Mouse (Mus musculus): Measurements from ENCODE around the gene Lin9. TPM values are rescaled to one million over a fixed set of nuclear protein-coding genes. Genes with fewer than 3 reads are reported as not detected.

The Lin9 gene
- polyA plus RNA-seq, 1 experiment from 2014 or later: 9.8 TPM

DNA sequence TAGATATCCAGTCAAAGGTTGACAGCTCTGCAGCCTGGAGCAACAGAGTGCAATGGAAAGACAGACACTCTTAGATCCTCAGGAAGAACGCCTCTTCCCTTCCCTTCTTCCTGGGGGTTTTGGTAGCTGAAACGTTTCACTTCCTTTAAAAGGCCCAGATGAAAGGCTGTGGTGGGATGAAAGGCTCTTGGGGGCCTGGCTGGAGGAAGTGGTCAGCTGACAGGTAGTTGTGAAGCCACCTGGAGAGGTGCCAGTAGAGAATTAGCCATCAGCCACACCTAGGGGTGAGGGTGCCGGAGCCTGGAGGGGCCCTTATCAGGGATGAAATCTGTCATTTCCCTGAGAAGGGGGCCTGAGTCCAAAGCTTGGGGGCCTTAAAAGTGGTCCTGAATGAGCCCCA lies 66.4 kb downstream of the Lin9 start:
- ATAC-seq (ENCODE audit: insufficient read depth): no peak
- WGBS (ENCODE audit: insufficient replicate concordance): 37% methylated on average over 3 of the region's 3 CpGs

DNA sequence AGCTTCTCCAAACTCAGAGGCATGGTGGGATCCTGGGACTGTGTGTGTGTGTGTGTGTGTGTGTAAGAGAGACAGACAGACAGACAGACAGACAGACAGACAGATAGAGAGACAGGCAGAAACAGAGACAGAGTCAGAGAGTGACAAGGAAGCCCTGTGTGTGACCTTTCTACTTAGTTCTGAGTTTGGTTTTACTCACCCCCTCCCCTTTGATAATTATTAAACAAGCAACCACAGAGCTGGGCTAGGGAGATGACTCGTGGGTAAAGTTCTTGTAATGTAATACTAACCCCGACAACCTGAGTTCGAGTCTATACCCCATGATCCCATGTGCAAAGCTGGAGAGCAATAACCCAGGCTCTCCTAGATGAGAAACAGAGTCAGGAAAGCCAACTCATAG lies 66.9 kb downstream of the Lin9 start:
- H3K4me1 ChIP-seq (replicated peaks): peaks cover 27% of the 10 kb centered on the region; the same call in 1 of the 2 replicates
- H3K4me2 ChIP-seq: no peak overlapping the region
- WGBS (ENCODE audit: insufficient replicate concordance): 45% methylated on average over 3 of the region's 3 CpGs
- H3K4me3 ChIP-seq (replicated peaks): no peak overlapping the region
- no peak overlapping the region for H3K27ac ChIP-seq (replicated peaks)
- no peaks in the 10 kb centered on the region for H3K36me3 ChIP-seq (replicated peaks)
- H3K27me3 ChIP-seq: no peaks in the 10 kb centered on the region
- no peaks in the 10 kb centered on the region for H3K9me3 ChIP-seq (replicated peaks)
- no peak overlapping the region for H3K9ac ChIP-seq
- peak; percentile 41; the same call in 1 of the 2 replicates for ATAC-seq (ENCODE audit: insufficient read depth)

More for the DNA sequence above, 66.4 kb downstream of the Lin9 start:
- H3K9ac ChIP-seq: no peak overlapping the region
- H3K36me3 ChIP-seq (replicated peaks): no peaks in the 10 kb centered on the region
- no peak overlapping the region for H3K27ac ChIP-seq (replicated peaks)
- H3K4me1 ChIP-seq (replicated peaks): peaks cover 27% of the 10 kb centered on the region; the same call in 1 of the 2 replicates
- H3K27me3 ChIP-seq: no peaks in the 10 kb centered on the region
- H3K4me2 ChIP-seq: no peak overlapping the region
- H3K4me3 ChIP-seq (replicated peaks): no peak overlapping the region
- H3K9me3 ChIP-seq (replicated peaks): no peaks in the 10 kb centered on the region

DNA sequence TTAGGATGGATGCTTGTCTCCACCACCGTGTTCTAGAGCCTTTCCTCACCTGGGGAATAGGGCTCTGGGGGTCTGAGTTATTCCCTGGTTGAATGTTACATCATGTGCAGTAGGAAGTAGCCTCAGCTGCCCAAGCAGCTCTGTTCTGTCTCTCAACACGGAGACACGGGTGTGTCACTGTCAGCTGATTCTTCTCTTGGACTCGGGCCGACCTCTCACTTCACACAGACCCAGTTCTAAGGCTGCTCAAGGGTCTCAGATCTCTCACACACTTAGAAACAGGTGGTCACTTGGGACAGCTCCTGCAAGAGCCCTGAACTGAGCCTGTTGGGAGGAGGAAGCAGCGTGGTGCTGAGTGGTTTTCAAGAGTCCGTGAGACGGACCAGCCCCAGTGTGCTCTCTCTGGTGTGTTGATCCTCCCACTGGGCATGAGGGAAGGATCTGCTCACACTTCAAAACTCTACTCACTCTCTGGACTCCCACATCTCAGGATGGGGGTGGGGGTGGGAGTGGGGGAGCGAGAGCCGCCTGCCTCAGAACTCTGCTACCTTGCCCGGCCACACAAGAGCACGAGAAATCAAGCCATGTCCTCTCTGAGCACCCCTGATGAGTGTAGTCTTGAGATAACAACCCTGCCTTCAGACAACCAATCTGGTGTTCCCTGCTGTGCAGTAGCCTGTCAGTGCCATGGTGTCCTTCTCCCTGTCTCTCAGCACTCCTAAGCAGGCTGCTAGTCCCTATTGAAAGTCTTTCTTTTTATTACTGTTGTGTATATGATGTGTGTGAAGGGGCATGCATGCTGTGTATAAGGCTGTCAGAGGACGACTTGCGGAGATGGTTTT lies 68.2 kb downstream of the Lin9 start:
- Histone ChIP-seq H3K27me3 (peaks cover 4% of the 10 kb centered on the region; the same call in 1 of the 2 replicates), H3K27ac (replicated peaks) (no peak overlapping the region), H3K9ac (no peak overlapping the region), H3K36me3 (replicated peaks) (no peaks in the 10 kb centered on the region), H3K4me2 (no peak overlapping the region), H3K4me3 (replicated peaks) (no peak overlapping the region), H3K4me1 (replicated peaks) (peaks cover 28% of the 10 kb centered on the region), H3K9me3 (replicated peaks) (no peaks in the 10 kb centered on the region)
- ATAC-seq (ENCODE audit: insufficient read depth): no peak
- 42% methylated on average over 14 of the region's 14 CpGs for WGBS (ENCODE audit: insufficient replicate concordance)

DNA sequence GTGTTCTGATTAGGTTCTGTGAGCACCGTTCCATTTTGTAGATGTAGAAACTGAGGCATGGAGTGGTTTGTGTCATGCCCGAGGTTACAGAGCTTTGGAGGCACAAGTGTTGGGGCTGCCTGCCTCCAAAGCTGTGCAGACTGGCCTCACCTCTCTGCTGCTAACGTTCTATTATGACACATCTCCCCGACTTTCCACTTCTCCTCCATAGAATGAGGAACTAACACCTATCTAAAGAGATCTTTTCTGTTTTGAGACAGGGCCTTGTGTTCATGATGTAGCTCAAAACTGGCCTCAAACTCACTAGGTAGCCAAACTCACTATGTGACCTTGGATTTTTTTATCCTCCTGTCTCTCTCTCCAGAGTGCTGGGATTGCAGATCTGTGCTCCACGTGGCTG lies 77.8 kb downstream of the Lin9 start:
- Histone ChIP-seq H3K27ac (replicated peaks) (no peak overlapping the region), H3K4me3 (replicated peaks) (no peak overlapping the region), H3K27me3 (peaks cover under 1% of the 10 kb centered on the region; the same call in 1 of the 2 replicates), H3K4me2 (no peak overlapping the region), H3K9me3 (replicated peaks) (no peaks in the 10 kb centered on the region), H3K9ac (no peak overlapping the region), H3K4me1 (replicated peaks) (peaks cover 39% of the 10 kb centered on the region), H3K36me3 (replicated peaks) (no peaks in the 10 kb centered on the region)
- ATAC-seq (ENCODE audit: insufficient read depth): no peak
- 34% methylated on average over 5 of the region's 5 CpGs for WGBS (ENCODE audit: insufficient replicate concordance)

DNA sequence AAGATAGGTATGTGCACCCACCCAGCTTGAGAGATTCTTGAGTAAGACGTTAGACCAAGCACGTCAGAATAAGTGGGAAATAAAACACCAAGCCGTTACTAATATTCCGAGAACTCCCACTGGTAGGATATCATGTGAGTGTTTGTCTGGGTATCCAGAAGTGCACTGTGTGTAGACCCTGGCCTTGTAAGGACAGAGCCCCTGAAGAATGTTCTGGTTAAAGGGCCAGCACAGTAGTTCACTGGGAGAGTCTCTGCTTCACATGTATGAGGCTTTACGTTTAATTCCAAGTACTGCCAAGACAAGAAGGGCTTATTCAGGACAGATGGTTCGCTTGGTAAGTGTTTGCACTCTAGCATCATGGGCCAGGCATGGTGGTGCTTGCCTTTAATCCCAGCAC lies 78.5 kb downstream of the Lin9 start:
- Histone ChIP-seq H3K4me1 (replicated peaks) (peaks cover 41% of the 10 kb centered on the region), H3K36me3 (replicated peaks) (no peaks in the 10 kb centered on the region), H3K4me2 (no peak overlapping the region), H3K27ac (replicated peaks) (no peak overlapping the region), H3K9me3 (replicated peaks) (no peaks in the 10 kb centered on the region), H3K27me3 (no peaks in the 10 kb centered on the region), H3K9ac (no peak overlapping the region), H3K4me3 (replicated peaks) (no peak overlapping the region)
- no peak for ATAC-seq (ENCODE audit: insufficient read depth)
- 62% methylated on average over 6 of the region's 6 CpGs for WGBS (ENCODE audit: insufficient replicate concordance)

DNA sequence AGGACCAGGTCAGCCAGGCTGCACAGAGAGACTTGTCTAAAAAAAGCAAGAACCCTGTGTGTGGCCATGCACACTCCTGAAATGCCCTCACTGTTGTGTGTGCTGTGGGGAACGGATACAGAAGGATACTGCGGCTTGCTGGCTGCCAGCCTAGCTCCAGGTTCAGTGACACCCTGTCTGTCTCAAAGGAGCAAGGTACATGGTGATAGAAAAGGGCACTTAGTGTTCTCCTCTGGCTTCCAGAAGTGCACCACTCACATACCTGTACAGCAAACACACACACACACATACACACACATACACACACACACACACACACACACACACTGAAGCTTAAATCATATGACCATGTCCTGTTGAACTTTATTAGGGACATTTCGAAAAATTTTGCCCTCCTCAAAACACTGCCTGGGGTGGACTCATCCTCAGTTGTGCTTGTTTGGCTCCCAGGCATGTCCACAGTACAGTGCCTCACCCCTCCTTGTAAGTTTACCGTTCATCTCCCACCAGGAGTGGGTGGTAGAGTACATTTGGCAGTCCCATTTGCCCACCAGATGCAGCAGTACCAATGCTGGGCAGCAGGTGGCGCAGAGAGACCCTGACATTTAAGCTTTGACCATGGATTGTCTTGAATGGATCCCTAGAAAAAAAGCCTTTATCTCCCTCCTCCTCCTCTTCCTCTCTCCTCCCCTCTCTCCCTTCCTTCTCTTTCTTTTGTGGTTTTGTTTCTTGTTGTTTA lies 79.2 kb downstream of the Lin9 start:
- H3K4me3 ChIP-seq (replicated peaks): no peak overlapping the region
- no peaks in the 10 kb centered on the region for H3K9me3 ChIP-seq (replicated peaks)
- ATAC-seq (ENCODE audit: insufficient read depth): no peak
- no peak overlapping the region for H3K9ac ChIP-seq
- no peaks in the 10 kb centered on the region for H3K36me3 ChIP-seq (replicated peaks)
- no peak overlapping the region for H3K27ac ChIP-seq (replicated peaks)
- H3K4me2 ChIP-seq: no peak overlapping the region
- 38% methylated on average over 5 of the region's 5 CpGs for WGBS (ENCODE audit: insufficient replicate concordance)
- H3K4me1 ChIP-seq (replicated peaks): peaks cover 47% of the 10 kb centered on the region
- no peaks in the 10 kb centered on the region for H3K27me3 ChIP-seq

DNA sequence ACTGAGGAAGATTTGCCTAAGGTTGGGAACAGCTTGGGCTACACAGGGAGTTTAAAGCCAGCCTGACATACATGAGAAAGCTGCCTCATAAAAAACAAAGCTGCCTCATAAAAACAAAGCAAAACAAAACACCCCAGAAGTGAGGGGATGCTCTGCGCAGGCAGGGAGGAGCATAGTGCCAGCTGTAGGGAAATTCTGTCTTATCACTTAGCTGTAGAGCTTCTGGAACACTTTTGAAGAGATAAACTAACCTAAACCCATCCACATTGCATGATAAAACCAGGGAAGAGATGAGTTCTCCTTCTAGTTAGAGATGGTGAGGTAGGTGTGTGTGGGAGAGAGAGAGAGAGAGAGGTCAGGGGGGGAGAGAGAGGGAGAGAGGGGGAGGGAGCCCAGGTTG lies 81.7 kb downstream of the Lin9 start:
- H3K9ac ChIP-seq: no peak overlapping the region; the same call in 1 of the 2 replicates
- H3K4me2 ChIP-seq: peak overlapping the region; percentile 40
- peak; percentile 19 for ATAC-seq (ENCODE audit: insufficient read depth)
- peak overlapping the region; percentile 74 for H3K27ac ChIP-seq (replicated peaks)
- no peak overlapping the region for H3K4me3 ChIP-seq (replicated peaks)
- 25% methylated on average over 1 of the region's 1 CpGs for WGBS (ENCODE audit: insufficient replicate concordance)
- no peaks in the 10 kb centered on the region for H3K36me3 ChIP-seq (replicated peaks)
- H3K9me3 ChIP-seq (replicated peaks): no peaks in the 10 kb centered on the region
- peaks cover 67% of the 10 kb centered on the region for H3K4me1 ChIP-seq (replicated peaks)
- no peaks in the 10 kb centered on the region for H3K27me3 ChIP-seq

DNA sequence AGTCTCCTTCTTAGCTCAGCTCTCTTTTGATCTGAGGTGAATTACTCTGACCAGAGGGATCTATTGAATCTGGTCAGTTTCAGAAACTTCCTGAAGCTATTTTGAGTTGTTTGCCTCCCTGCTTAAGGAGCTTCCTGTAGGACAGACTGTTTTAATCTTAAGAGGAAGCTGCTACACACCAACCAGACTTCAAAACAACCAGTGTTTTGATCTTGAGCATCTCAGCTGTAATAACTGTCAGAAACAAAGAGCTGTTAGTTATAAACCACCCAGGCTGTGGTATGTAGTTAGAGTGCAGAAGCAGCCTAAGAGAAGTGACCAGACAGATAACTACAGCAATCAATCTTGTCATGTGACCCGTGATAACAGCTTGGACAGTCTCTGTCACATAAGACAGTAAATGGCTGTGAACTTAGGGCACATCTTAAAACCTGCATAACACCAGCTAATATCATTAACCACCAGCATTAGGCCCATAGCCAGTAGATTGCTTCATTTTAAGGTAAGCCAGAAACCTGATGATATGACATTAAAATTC lies 82.8 kb downstream of the Lin9 start:
- Histone ChIP-seq H3K27me3 (no peaks in the 10 kb centered on the region), H3K36me3 (replicated peaks) (no peaks in the 10 kb centered on the region), H3K9ac (no peak overlapping the region), H3K4me1 (replicated peaks) (peaks cover 77% of the 10 kb centered on the region), H3K4me3 (replicated peaks) (no peak overlapping the region), H3K9me3 (replicated peaks) (no peaks in the 10 kb centered on the region), H3K27ac (replicated peaks) (peak overlapping the region; percentile 74), H3K4me2 (no peak overlapping the region)
- WGBS (ENCODE audit: insufficient replicate concordance): 20% methylated on average over 1 of the region's 1 CpGs
- ATAC-seq (ENCODE audit: insufficient read depth): no peak

DNA sequence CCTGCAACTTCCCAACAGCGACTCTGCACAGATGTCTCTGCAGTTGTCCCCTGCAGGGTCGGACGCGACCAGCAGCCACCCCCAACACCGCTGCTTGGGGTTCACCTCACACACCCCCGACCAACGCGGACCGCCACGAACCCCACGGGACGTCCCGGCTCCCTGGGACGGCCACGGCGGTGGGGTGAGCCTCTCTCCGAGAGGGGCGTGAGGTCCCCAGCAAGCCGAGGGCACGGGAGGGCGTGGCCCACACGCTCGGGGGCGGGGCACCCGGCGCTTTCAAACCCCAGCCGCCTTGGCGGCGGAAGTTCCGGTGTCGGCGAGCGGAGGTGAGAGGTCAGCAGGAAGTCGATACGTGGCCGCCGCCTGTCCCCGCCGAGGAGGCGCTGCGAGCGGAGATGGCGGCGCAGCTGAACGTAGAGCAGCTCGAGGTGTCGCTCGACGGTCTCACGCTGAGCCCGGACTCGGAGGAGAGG lies 84.8 kb downstream of the Lin9 start, which contains the start of gene Acbd3:
Acbd3 (plus strand) TSS at position 340 of the 476 bp plus-strand sequence.
- H3K36me3 ChIP-seq (replicated peaks): no peaks in the 10 kb centered on the region
- peak; percentile 88 for ATAC-seq (ENCODE audit: insufficient read depth)
- H3K27ac ChIP-seq (replicated peaks): peak within 1 kb of the TSS; percentile 93
- no peaks in the 10 kb centered on the region for H3K9me3 ChIP-seq (replicated peaks)
- peak within 1 kb of the TSS; percentile 87 for H3K4me2 ChIP-seq
- H3K4me1 ChIP-seq (replicated peaks): peaks cover 88% of the 10 kb centered on the region
- peak within 1 kb of the TSS; percentile 100 for H3K4me3 ChIP-seq (replicated peaks)
- H3K27me3 ChIP-seq: no peaks in the 10 kb centered on the region
- WGBS (ENCODE audit: insufficient replicate concordance): under 1% methylated on average over 52 of the region's 52 CpGs
- H3K9ac ChIP-seq: peak within 1 kb of the TSS; percentile 94

DNA sequence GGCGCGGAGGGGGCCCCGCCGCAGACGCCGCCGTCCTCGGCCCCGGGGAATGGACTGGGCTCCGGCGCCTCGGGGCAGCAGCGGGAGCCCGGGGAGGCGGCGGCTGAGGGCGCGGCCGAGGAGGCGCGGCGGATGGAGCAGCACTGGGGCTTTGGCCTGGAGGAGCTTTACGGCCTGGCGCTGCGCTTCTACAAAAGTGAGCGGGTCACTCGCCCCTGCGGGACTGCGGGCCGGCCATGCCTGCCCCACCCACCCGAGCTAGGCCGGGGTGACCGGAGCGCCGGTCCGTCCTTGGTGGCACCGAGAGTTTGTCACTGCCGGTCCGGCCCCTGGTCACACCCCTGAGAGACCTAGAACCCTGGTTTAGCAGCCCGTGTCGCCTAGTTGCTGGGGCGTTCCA lies 85.2 kb downstream of the Lin9 start:
- peak overlapping the region; percentile 100 for H3K4me3 ChIP-seq (replicated peaks)
- ATAC-seq (ENCODE audit: insufficient read depth): peak; percentile 78
- H3K9me3 ChIP-seq (replicated peaks): no peaks in the 10 kb centered on the region
- peak overlapping the region; percentile 93 for H3K27ac ChIP-seq (replicated peaks)
- no peaks in the 10 kb centered on the region for H3K36me3 ChIP-seq (replicated peaks)
- peak overlapping the region; percentile 87 for H3K4me2 ChIP-seq
- H3K4me1 ChIP-seq (replicated peaks): peaks cover 88% of the 10 kb centered on the region
- H3K9ac ChIP-seq: peak overlapping the region; percentile 94
- under 1% methylated on average over 42 of the region's 42 CpGs for WGBS (ENCODE audit: insufficient replicate concordance)
- H3K27me3 ChIP-seq: no peaks in the 10 kb centered on the region

DNA sequence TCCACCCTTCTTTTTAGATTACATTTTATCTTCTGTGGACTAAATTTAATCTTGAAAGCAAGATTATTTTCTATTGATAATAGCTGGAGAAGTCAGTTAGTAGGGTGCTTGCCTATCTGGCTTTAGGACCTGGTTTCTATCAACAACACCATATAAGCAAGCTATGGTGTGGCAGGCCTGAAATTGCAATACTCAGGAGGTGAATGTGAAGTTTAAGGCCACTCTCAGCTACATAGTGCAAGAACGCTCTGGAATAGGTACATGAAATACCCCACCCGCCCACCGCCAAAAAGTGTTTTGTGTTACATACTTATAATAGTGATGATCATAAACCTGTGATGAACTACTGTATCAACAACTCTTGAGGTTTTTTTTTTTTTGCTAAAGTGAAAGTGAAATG lies 88.3 kb downstream of the Lin9 start:
- WGBS (ENCODE audit: insufficient replicate concordance): 78% methylated on average over 3 of the region's 3 CpGs
- no peak for ATAC-seq (ENCODE audit: insufficient read depth)
- H3K27me3 ChIP-seq: no peaks in the 10 kb centered on the region
- H3K9ac ChIP-seq: no peak overlapping the region
- 0 out of 2 replicates have a peak overlapping the region, but pooled peaks have one; percentile 18 for H3K4me2 ChIP-seq
- H3K36me3 ChIP-seq (replicated peaks): peaks cover 6% of the 10 kb centered on the region
- no peak overlapping the region for H3K4me3 ChIP-seq (replicated peaks)
- peak overlapping the region; percentile 34; the same call in 1 of the 2 replicates for H3K27ac ChIP-seq (replicated peaks)
- no peaks in the 10 kb centered on the region for H3K9me3 ChIP-seq (replicated peaks)
- H3K4me1 ChIP-seq (replicated peaks): peaks cover 59% of the 10 kb centered on the region
